Mouse (Mus musculus) megakaryocyte, embryonic 14.5 days (primary cell): ENCODE data around the gene Cnot3.
"Not testable (repeated sequence)": the region's sequence is repeated elsewhere in the genome, so short reads cannot be mapped to it uniquely, and the experiment has no call there.

Source experiments
- FLI1 ChIP-seq: IDR thresholded peaks from 2 replicates; pipeline ENCODE4 v1.6.1; 2012; ENCODE audit warnings: low read length, inconsistent platforms, mixed read lengths
- GATA1 ChIP-seq: IDR thresholded peaks from 3 replicates; pipeline ENCODE4 v1.6.1; 2012; ENCODE audit warnings: mixed read lengths, low read length, inconsistent platforms, borderline replicate concordance

DNA sequence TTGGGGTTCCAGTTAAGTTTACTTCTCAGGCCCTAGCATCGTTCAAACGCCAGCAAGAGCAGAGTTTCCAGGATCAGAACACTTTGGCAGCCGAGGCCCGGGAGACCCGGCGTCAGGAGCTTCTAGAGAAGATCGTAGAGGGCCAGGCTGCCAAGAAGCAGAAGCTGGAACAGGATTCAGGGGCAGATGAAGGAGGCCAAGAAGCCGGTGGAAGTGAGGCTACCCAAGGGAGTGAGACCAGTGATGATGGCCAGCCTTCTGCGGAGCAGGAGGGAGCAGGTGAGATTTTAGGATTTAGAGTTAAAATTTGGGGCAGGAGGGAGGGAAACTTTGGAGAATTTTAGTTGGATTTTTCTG, 49.9 kb downstream of the Cnot3 start:
- TF ChIP-seq GATA1, FLI1: not testable (repeated sequence)
